Mouse (Mus musculus) testis, adult 2 months (tissue): ENCODE measurements around the gene Gm49395. TPM values are rescaled to one million over a fixed set of nuclear protein-coding genes. Genes with fewer than 3 reads are reported as not detected.
A peak's percentile ranks its signal among the peaks of the same experiment; 100 is the strongest.

Source experiments
- H3K27ac ChIP-seq: fragments of 200-500 bp; 2 replicates; pipeline ENCODE4 v1.5.1; 2012; ENCODE audit warnings: low read depth, low read length; ENCODE audit not compliant: control insufficient read depth, insufficient read depth
- H3K27me3 ChIP-seq: fragments of 200-500 bp; 2 replicates; pipeline ENCODE4 v1.6.1; 2012; ENCODE audit warnings: mild to moderate bottlenecking, low read length, moderate library complexity; ENCODE audit not compliant: control insufficient read depth, insufficient read depth
- H3K36me3 ChIP-seq: fragments of 200-500 bp; 2 replicates; pipeline ENCODE4 v1.6.1; 2012; ENCODE audit warnings: mild to moderate bottlenecking, low read length; ENCODE audit not compliant: control insufficient read depth, insufficient read depth
- H3K4me1 ChIP-seq: fragments of 200-500 bp; 2 replicates; pipeline ENCODE4 v1.6.1; 2012; ENCODE audit warnings: low read length; ENCODE audit not compliant: control insufficient read depth, insufficient read depth
- H3K4me3 ChIP-seq: fragments of 200-500 bp; 2 replicates; pipeline ENCODE4 v1.5.1; 2012; ENCODE audit warnings: low read depth, mild to moderate bottlenecking, low read length, moderate library complexity, mixed read lengths; ENCODE audit not compliant: control insufficient read depth
- CTCF ChIP-seq: fragments of 200-500 bp; IDR thresholded peaks from 2 replicates; pipeline ENCODE4 v1.5.1; 2012; ENCODE audit warnings: low read depth, mild to moderate bottlenecking, inconsistent platforms, low read length, moderate library complexity; ENCODE audit not compliant: control insufficient read depth, insufficient read depth, insufficient replicate concordance
- POLR2A ChIP-seq: fragments of 200-500 bp; IDR thresholded peaks from 2 replicates; pipeline ENCODE4 v1.6.1; 2012; ENCODE audit warnings: low read depth, mild to moderate bottlenecking, inconsistent platforms, low read length, moderate library complexity; ENCODE audit not compliant: control insufficient read depth
- polyA plus RNA-seq: library from polyadenylated mRNA; depleted of rRNA; stranded (reverse); fragments of >200 nt; gene quantifications from 2 replicates; pipeline ENCODE4 v1.2.3, GENCODE M21; 2012; rRNA removed

Gm49395 gene
- polyA plus RNA-seq: 0.38 TPM in 1 of 2 replicates, not detected in the other

GRCm38 (mm10) chr13:115101355-115102191 lies at the start of gene Gm49395, which contains the start of gene Itga1:
Gene Gm49395 (minus strand): TSS chr13:115101921.
Gene Itga1 (minus strand): TSS chr13:115101964.
- Histone ChIP-seq H3K27me3 (no peaks in the 10 kb centered on the region), H3K27ac (peak within 1 kb of the TSS; percentile 59), H3K4me1 (peaks cover 4% of the 10 kb centered on the region; the same call in 1 of the 2 replicates), H3K36me3 (no peaks in the 10 kb centered on the region), H3K4me3 (peak within 1 kb of the TSS; percentile 58)
- TF ChIP-seq CTCF (no peak), POLR2A (no peak)

GRCm38 (mm10) chr13:115150602-115151001 lies 48.9 kb upstream of the Gm49395 start:
- no peak for TF ChIP-seq POLR2A
- TF ChIP-seq CTCF: no peak
- no peak overlapping the region for H3K4me3 ChIP-seq
- H3K27ac ChIP-seq: no peak overlapping the region
- H3K36me3 ChIP-seq: no peaks in the 10 kb centered on the region
- H3K4me1 ChIP-seq: no peaks in the 10 kb centered on the region
- H3K27me3 ChIP-seq: no peaks in the 10 kb centered on the region

- TF ChIP-seq POLR2A (no peak), CTCF (no peak)
- H3K4me1 ChIP-seq: no peaks in the 10 kb centered on the region
- H3K36me3 ChIP-seq: no peaks in the 10 kb centered on the region
- H3K27me3 ChIP-seq: no peaks in the 10 kb centered on the region
- no peak overlapping the region for H3K27ac ChIP-seq
- no peak overlapping the region for H3K4me3 ChIP-seq
These were observed 48.1 kb upstream of the Gm49395 start for GRCm38 (mm10) chr13:115149849-115150248.

- no peak overlapping the region for H3K4me3 ChIP-seq
- no peaks in the 10 kb centered on the region for H3K4me1 ChIP-seq
- H3K36me3 ChIP-seq: no peaks in the 10 kb centered on the region
- H3K27me3 ChIP-seq: no peaks in the 10 kb centered on the region
- H3K27ac ChIP-seq: no peak overlapping the region
- TF ChIP-seq POLR2A (no peak), CTCF (no peak)
These were observed 41.9 kb upstream of the Gm49395 start for GRCm38 (mm10) chr13:115143575-115143974.

GRCm38 (mm10) chr13:115142066-115142465 lies 40.3 kb upstream of the Gm49395 start:
- TF ChIP-seq POLR2A (no peak), CTCF (no peak)
- H3K27ac ChIP-seq: no peak overlapping the region
- H3K36me3 ChIP-seq: no peaks in the 10 kb centered on the region
- no peaks in the 10 kb centered on the region for H3K27me3 ChIP-seq
- no peak overlapping the region for H3K4me3 ChIP-seq
- no peaks in the 10 kb centered on the region for H3K4me1 ChIP-seq

GRCm38 (mm10) chr13:115138513-115138912 lies 36.8 kb upstream of the Gm49395 start:
- no peaks in the 10 kb centered on the region for H3K27me3 ChIP-seq
- H3K27ac ChIP-seq: no peak overlapping the region
- H3K36me3 ChIP-seq: no peaks in the 10 kb centered on the region
- no peak overlapping the region for H3K4me3 ChIP-seq
- TF ChIP-seq POLR2A (no peak), CTCF (no peak)
- H3K4me1 ChIP-seq: no peaks in the 10 kb centered on the region

GRCm38 (mm10) chr13:115136761-115137160 lies 35.0 kb upstream of the Gm49395 start:
- TF ChIP-seq POLR2A (no peak), CTCF (no peak)
- no peaks in the 10 kb centered on the region for H3K27me3 ChIP-seq
- H3K4me1 ChIP-seq: no peaks in the 10 kb centered on the region
- H3K27ac ChIP-seq: no peak overlapping the region
- H3K4me3 ChIP-seq: no peak overlapping the region
- H3K36me3 ChIP-seq: no peaks in the 10 kb centered on the region
